Mouse (Mus musculus): Measurements from ENCODE around the gene Fasl. TPM values are rescaled to one million over a fixed set of nuclear protein-coding genes. Genes with fewer than 3 reads are reported as not detected.

The Fasl gene
- polyA plus RNA-seq (2012; rRNA removed) = 0.02 and 0.07 TPM in 2 replicates

GRCm38 (mm10) chr1:161788339-161788738, at the start of gene Fasl:
Fasl (minus strand) TSS chr1:161788495.

Other genes with a start within 250 kb of the Fasl start
- 8.2 and 9.5 TPM in 2 replicates for gene Suco, start 88.2 kb upstream of the Fasl start, polyA plus RNA-seq (2012; rRNA removed)
- gene Pigc, start 180.7 kb upstream of the Fasl start, polyA plus RNA-seq (2012; rRNA removed) = 6.1 and 7.0 TPM in 2 replicates
- gene 4930558K02Rik, start 191.1 kb upstream of the Fasl start, polyA plus RNA-seq (2012; rRNA removed) = not detected in 2 replicates

Measured in liver, embryonic 14 days (tissue).